ENCODE assay signal across 35 mouse cellular contexts in the genomic region with DNA sequence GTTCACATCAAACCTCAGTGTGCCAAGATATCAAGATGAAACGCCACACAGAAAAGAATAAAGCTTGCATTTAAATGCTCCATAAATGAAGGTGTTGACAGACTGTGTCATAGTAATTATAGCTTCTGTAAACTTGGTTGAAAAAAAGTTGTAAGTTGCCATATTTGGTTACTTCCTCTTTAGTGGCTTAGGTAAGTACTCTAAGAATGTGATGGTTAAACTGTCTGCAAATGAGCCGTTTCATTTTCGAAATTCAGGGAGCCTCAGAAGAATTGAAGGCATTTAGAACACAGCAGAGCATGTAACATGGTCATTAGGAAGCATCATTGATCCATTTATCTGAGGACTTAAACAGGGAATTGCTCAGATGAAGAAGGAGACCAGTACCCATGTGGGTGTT.
A peak's percentile ranks its signal among the peaks of the same experiment; 100 is the strongest.
DNase-seq lines count a peak whose midpoint lies in the region; ATAC-seq lines count a peak whose summit lies in the region.
"Had no signal": no experiment of that assay in that cellular context is flagged by ENCODE, and none has a peak within 500 bp of the region (broad histone marks: within the 10 kb centered on the region; RNA-seq: fewer than 3 reads in every experiment).

No protein-coding gene starts in this region.

- peak; percentile 94 for ATAC-seq in common myeloid progenitor, adult 5-6 weeks (replicated peaks; ENCODE audit: low read depth, poor library complexity, severe bottlenecking)
- ATAC-seq: forebrain, postnatal 0 days; inflammation-experienced regulatory T-cells, adult 6 months had no signal

- H3K27ac ChIP-seq in hindbrain, embryonic 10.5 days, result no peak overlapping the region
- H3K27ac ChIP-seq: embryonic facial prominence, embryonic 15.5 days; forebrain, embryonic 12.5 days; heart, embryonic 10.5 days; heart, embryonic 15.5 days; hindbrain, embryonic 15.5 days; liver, embryonic 13.5 days; macrophage; neural tube, embryonic 12.5 days; stomach, postnatal 0 days had no signal

- no peak overlapping the region for H3K4me3 ChIP-seq in hindbrain, embryonic 10.5 days
- H3K4me3 ChIP-seq: embryonic facial prominence, embryonic 15.5 days; forebrain, embryonic 12.5 days; heart, embryonic 10.5 days; heart, embryonic 15.5 days; hindbrain, embryonic 15.5 days; liver, embryonic 13.5 days; myocyte; neural tube, embryonic 12.5 days had no signal

- no peaks in the 10 kb centered on the region; the same call in 1 of the 2 replicates for H3K4me1 ChIP-seq in hindbrain, embryonic 10.5 days (replicated peaks)
- H3K4me1 ChIP-seq: forebrain, embryonic 12.5 days; heart, embryonic 10.5 days; heart, embryonic 15.5 days; liver, embryonic 13.5 days; neural tube, embryonic 12.5 days had no signal

- H3K27me3 ChIP-seq in hindbrain, embryonic 10.5 days (ENCODE audit: insufficient read depth, poor library complexity, severe bottlenecking), result no peaks in the 10 kb centered on the region
- H3K27me3 ChIP-seq: embryonic facial prominence, embryonic 15.5 days; forebrain, embryonic 12.5 days; heart, embryonic 15.5 days; hindbrain, embryonic 15.5 days; liver, embryonic 13.5 days; neural tube, embryonic 12.5 days had no signal

- WGBS in hindbrain, embryonic 10.5 days, result 82% methylated on average over 3 of the region's 3 CpGs

- no peaks in the 10 kb centered on the region for H3K9me3 ChIP-seq in hindbrain, embryonic 10.5 days
- H3K9me3 ChIP-seq: embryonic facial prominence, embryonic 15.5 days; forebrain, embryonic 12.5 days; G1E; heart, embryonic 10.5 days; heart, embryonic 15.5 days; hindbrain, embryonic 15.5 days; liver, embryonic 13.5 days; neural tube, embryonic 12.5 days had no signal

- peak; percentile 15 for DNase-seq in 416B (ENCODE audit: low read depth)
- peak; percentile 18 for DNase-seq in MEL-GATA-1-ER (ENCODE audit: extremely low read depth, low read depth)
- DNase-seq in mesoderm, embryonic 11.5 days (ENCODE audit: low read depth, low spot score), result peak; percentile 6
- DNase-seq in layer of hippocampus, postnatal 36 days, result no peak
- no peak for DNase-seq in kidney, postnatal 25 days
- no peak for DNase-seq in cerebellum, postnatal 25 days
- no peak for DNase-seq in hindbrain, embryonic 10.5 days (ENCODE audit: low spot score)
- DNase-seq: adrenal gland, adult 8-10 months; cerebellum, adult 9-10 months; forebrain, postnatal 0 days; gastrocnemius, postnatal 14 days; heart, adult 11 months; heart, postnatal 36 days; kidney, adult 11 months; kidney, postnatal 14 days; left cerebral cortex, postnatal 4 days; liver, embryonic 13.5 days; lung, adult 2 months; lung, postnatal 10 days; retina, postnatal 1 day; right cerebral cortex, postnatal 14 days; thymus, adult 18-20 months; thymus, postnatal 25 days had no signal

- no peaks in the 10 kb centered on the region for H3K36me3 ChIP-seq in hindbrain, embryonic 10.5 days
- H3K36me3 ChIP-seq: embryonic facial prominence, embryonic 15.5 days; forebrain, embryonic 12.5 days; G1E; heart, embryonic 10.5 days; heart, embryonic 15.5 days; hindbrain, embryonic 15.5 days; liver, embryonic 13.5 days; neural tube, embryonic 12.5 days had no signal

Comparison
In these comparisons a context has a peak if more than half of its experiments do, and no peak if none do; other contexts are left out.
1. DNase-seq: peak in 416B (single experiment), MEL-GATA-1-ER (single experiment) and mesoderm, embryonic 11.5 days (single experiment); none in layer of hippocampus, postnatal 36 days (0 of 2), kidney, postnatal 25 days (0 of 2), cerebellum, postnatal 25 days (0 of 2) and hindbrain, embryonic 10.5 days (single experiment).